In the genomic region with DNA sequence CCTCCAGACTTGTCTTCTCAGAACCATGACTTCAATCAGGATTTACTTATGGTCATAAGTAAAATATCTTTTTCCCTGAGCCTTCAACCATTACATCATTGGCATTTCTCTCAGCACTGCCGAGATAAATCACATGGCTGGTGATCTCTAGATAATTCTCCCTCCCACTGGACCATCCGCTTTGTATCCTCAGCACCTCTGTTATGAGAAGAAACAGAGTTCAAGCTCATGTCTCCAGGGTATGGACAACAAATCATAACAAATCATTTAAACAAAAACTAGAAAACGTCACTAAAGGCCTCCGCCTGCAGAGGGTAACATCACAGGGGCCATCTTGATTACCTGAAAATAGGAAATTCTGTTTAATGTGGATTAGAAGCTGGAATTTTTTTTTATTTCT, we compare ENCODE assay signal across 21 mouse cellular contexts. TPM values are rescaled to one million over a fixed set of nuclear protein-coding genes. Genes with fewer than 3 reads are reported as not detected.
A peak's percentile ranks its signal among the peaks of the same experiment; 100 is the strongest.
DNase-seq lines count a peak whose midpoint lies in the region; ATAC-seq lines count a peak whose summit lies in the region.
"Had no signal": no experiment of that assay in that cellular context is flagged by ENCODE, and none has a peak within 500 bp of the region (broad histone marks: within the 10 kb centered on the region; RNA-seq: fewer than 3 reads in every experiment).

No protein-coding gene starts in this region.

- 65% methylated on average over 4 of the region's 4 CpGs for WGBS in heart, embryonic 11.5 days (ENCODE audit: insufficient replicate concordance)
- 56% methylated on average over 4 of the region's 4 CpGs for WGBS in embryonic facial prominence, embryonic 15.5 days

- H3K4me1 ChIP-seq in heart, embryonic 11.5 days (ENCODE audit: control insufficient read depth, insufficient read depth, low read length): no peaks in the 10 kb centered on the region
- no peaks in the 10 kb centered on the region for H3K4me1 ChIP-seq in embryonic facial prominence, embryonic 15.5 days
- H3K4me1 ChIP-seq: embryonic facial prominence, embryonic 13.5 days; forebrain, embryonic 13.5 days; forebrain, embryonic 15.5 days had no signal

- no peak for ATAC-seq in heart, embryonic 11.5 days (replicated peaks; ENCODE audit: insufficient number of reproducible peaks, low FRiP score, low TSS enrichment)
- ATAC-seq in embryonic facial prominence, embryonic 15.5 days (ENCODE audit: insufficient number of reproducible peaks, low FRiP score, low TSS enrichment, low read depth): 0 out of 2 replicates have a peak, but pooled peaks have one; percentile 39
- ATAC-seq in erythroblast, adult 5-6 weeks (replicated peaks; ENCODE audit: low FRiP score, poor library complexity, severe bottlenecking): no peak
- ATAC-seq: activated CD4-positive, CD25-positive, alpha-beta regulatory T cell, adult 4 months; forebrain, embryonic 13.5 days; forebrain, embryonic 15.5 days; forebrain, postnatal 0 days; Patski had no signal

- H3K27me3 ChIP-seq in heart, embryonic 11.5 days (ENCODE audit: control insufficient read depth, insufficient read depth, low read length): no peaks in the 10 kb centered on the region
- H3K27me3 ChIP-seq in embryonic facial prominence, embryonic 15.5 days: no peaks in the 10 kb centered on the region
- H3K27me3 ChIP-seq: embryonic facial prominence, embryonic 13.5 days; forebrain, embryonic 13.5 days; forebrain, embryonic 15.5 days had no signal

- no peaks in the 10 kb centered on the region for H3K9me3 ChIP-seq in heart, embryonic 11.5 days (replicated peaks; ENCODE audit: control insufficient read depth, low read length)
- H3K9me3 ChIP-seq in embryonic facial prominence, embryonic 15.5 days (replicated peaks): no peaks in the 10 kb centered on the region
- H3K9me3 ChIP-seq: embryonic facial prominence, embryonic 13.5 days; forebrain, embryonic 13.5 days; forebrain, embryonic 15.5 days had no signal

- no peak overlapping the region for H3K27ac ChIP-seq in heart, embryonic 11.5 days (ENCODE audit: low read depth, low read length)
- no peak overlapping the region for H3K27ac ChIP-seq in embryonic facial prominence, embryonic 15.5 days (replicated peaks)
- H3K27ac ChIP-seq: embryonic facial prominence, embryonic 13.5 days; forebrain, embryonic 13.5 days; forebrain, embryonic 15.5 days had no signal

- peak; percentile 52 for DNase-seq in heart, adult 11 months
- DNase-seq in MN1 (ENCODE audit: low spot score): peak; percentile 17
- DNase-seq: adrenal gland, adult 8-10 months; adrenal gland, postnatal 14 days; adrenal gland, postnatal 36 days; cerebellum, adult 11-12 months; cerebellum, adult 2 months; cerebellum, adult 9-10 months; cerebellum, postnatal 10 days; cerebellum, postnatal 25 days; forebrain, postnatal 0 days had no signal

- no peaks in the 10 kb centered on the region for H3K36me3 ChIP-seq in heart, embryonic 11.5 days (ENCODE audit: control insufficient read depth, insufficient read depth, low read length)
- no peaks in the 10 kb centered on the region for H3K36me3 ChIP-seq in embryonic facial prominence, embryonic 15.5 days
- H3K36me3 ChIP-seq: embryonic facial prominence, embryonic 13.5 days; forebrain, embryonic 15.5 days had no signal

- H3K9ac ChIP-seq in heart, embryonic 11.5 days (ENCODE audit: low read depth, low read length): no peak overlapping the region
- H3K9ac ChIP-seq in embryonic facial prominence, embryonic 15.5 days: no peak overlapping the region
- H3K9ac ChIP-seq: embryonic facial prominence, embryonic 13.5 days; forebrain, embryonic 13.5 days; forebrain, embryonic 15.5 days; forebrain, postnatal 0 days had no signal

- H3K4me3 ChIP-seq in heart, embryonic 11.5 days (ENCODE audit: low read depth, low read length): no peak overlapping the region
- H3K4me3 ChIP-seq in embryonic facial prominence, embryonic 15.5 days (replicated peaks): no peak overlapping the region
- H3K4me3 ChIP-seq: embryonic facial prominence, embryonic 13.5 days; forebrain, embryonic 13.5 days; forebrain, embryonic 15.5 days had no signal

- no peak overlapping the region for H3K4me2 ChIP-seq in heart, embryonic 11.5 days
- H3K4me2 ChIP-seq in embryonic facial prominence, embryonic 15.5 days (replicated peaks): no peak overlapping the region
- H3K4me2 ChIP-seq: embryonic facial prominence, embryonic 13.5 days; forebrain, embryonic 13.5 days; forebrain, embryonic 15.5 days had no signal

RNA-seq across cellular contexts. Expression of gene Atp8b4, which starts 58.9 kb away (rescaled TPM):
- polyA plus RNA-seq in heart, embryonic 11.5 days (2014; fragmentation: Nextera tagmentation; extraction: Ambion mirVana): 0.17 and 0.25 TPM in 2 replicates
- 3.0 and 3.4 TPM in 2 replicates for polyA plus RNA-seq in embryonic facial prominence, embryonic 15.5 days (2015; fragmentation: Nextera tagmentation; extraction: Ambion mirVana)
- total RNA-seq in erythroblast, adult 5-6 weeks (2015; ENCODE audit: low replicate concordance): 46.8 and 55.1 TPM in 2 replicates
- total RNA-seq in erythroblast, adult 5-6 weeks (2017; ENCODE audit: low replicate concordance): 33.0 and 44.0 TPM in 2 replicates
- total RNA-seq: forebrain, postnatal 0 days; MEL had no signal
- polyA plus RNA-seq: cortical plate, adult 2 months; forebrain, embryonic 13.5 days had no signal
